Mouse (Mus musculus): ENCODE measurements around the gene Aebp1. TPM values are rescaled to one million over a fixed set of nuclear protein-coding genes. Genes with fewer than 3 reads are reported as not detected.
"Not testable (repeated sequence)": the region's sequence is repeated elsewhere in the genome, so short reads cannot be mapped to it uniquely, and the experiment has no call there.

The Aebp1 gene
- total and polyA plus RNA-seq, 2 experiments from 2014 or later = 19.8 to 25.8 TPM

GRCm38 (mm10) chr11:5879905-5880304 lies 18.2 kb downstream of the Aebp1 start:
- Histone ChIP-seq H3K27me3 (ENCODE audit: insufficient read depth, low read length) (no peaks in the 10 kb centered on the region), H3K4me2 (ENCODE audit: low read depth, low read length, poor library complexity, severe bottlenecking) (no peak overlapping the region), H3K4me1 (ENCODE audit: insufficient read depth, low read length) (0 out of 2 replicates have a peak, but pooled peaks cover 3% of the 10 kb centered on the region), H3K36me3 (ENCODE audit: insufficient read depth, low read length) (peaks cover 2% of the 10 kb centered on the region), H3K9ac (replicated peaks; ENCODE audit: low read length, poor library complexity, severe bottlenecking) (no peak overlapping the region), H3K4me3 (ENCODE audit: low read depth, low read length) (no peak overlapping the region), H3K9me3 (ENCODE audit: low read length) (no peaks in the 10 kb centered on the region), H3K27ac (ENCODE audit: low read depth, low read length) (no peak overlapping the region)
- 57% methylated on average over 5 of the region's 5 CpGs for WGBS
- TF ChIP-seq CTCF (IDR thresholded peaks at IDR 0.05) = peak; percentile 85
- ATAC-seq (ENCODE audit: low FRiP score) (no peak), DNase-seq (ENCODE audit: low spot score) (peak; percentile 70)

GRCm38 (mm10) chr11:5882518-5882917 lies 20.8 kb downstream of the Aebp1 start:
- Histone ChIP-seq H3K27me3 (ENCODE audit: insufficient read depth, low read length) (no peaks in the 10 kb centered on the region), H3K4me3 (ENCODE audit: low read depth, low read length) (no peak overlapping the region), H3K4me2 (ENCODE audit: low read depth, low read length, poor library complexity, severe bottlenecking) (no peak overlapping the region), H3K9me3 (ENCODE audit: low read length) (no peaks in the 10 kb centered on the region), H3K27ac (ENCODE audit: low read depth, low read length) (no peak overlapping the region), H3K36me3 (ENCODE audit: insufficient read depth, low read length) (no peaks in the 10 kb centered on the region), H3K4me1 (ENCODE audit: insufficient read depth, low read length) (no peaks in the 10 kb centered on the region), H3K9ac (replicated peaks; ENCODE audit: low read length, poor library complexity, severe bottlenecking) (no peak overlapping the region)
- ATAC-seq (ENCODE audit: low FRiP score) (no peak), DNase-seq (ENCODE audit: low spot score) (no peak)
- 82% methylated on average over 8 of the region's 8 CpGs for WGBS
- no peak for TF ChIP-seq CTCF (IDR thresholded peaks at IDR 0.05)

GRCm38 (mm10) chr11:5886187-5886586 lies 24.4 kb downstream of the Aebp1 start:
- no peak overlapping the region for H3K27ac ChIP-seq (ENCODE audit: low read depth, low read length)
- no peak overlapping the region for H3K4me2 ChIP-seq (ENCODE audit: low read depth, low read length, poor library complexity, severe bottlenecking)
- no peak overlapping the region for H3K9ac ChIP-seq (replicated peaks; ENCODE audit: low read length, poor library complexity, severe bottlenecking)
- DNase-seq (ENCODE audit: low spot score) (peak; percentile 86), ATAC-seq (ENCODE audit: low FRiP score) (peak; percentile 41; the same call in 1 of the 2 replicates)
- no peaks in the 10 kb centered on the region for H3K36me3 ChIP-seq (ENCODE audit: insufficient read depth, low read length)
- no peaks in the 10 kb centered on the region for H3K27me3 ChIP-seq (ENCODE audit: insufficient read depth, low read length)
- no peak overlapping the region for H3K4me3 ChIP-seq (ENCODE audit: low read depth, low read length)
- 15% methylated on average over 9 of the region's 9 CpGs for WGBS
- peak; percentile 95 for TF ChIP-seq CTCF (IDR thresholded peaks at IDR 0.05)
- no peaks in the 10 kb centered on the region for H3K9me3 ChIP-seq (ENCODE audit: low read length)
- no peaks in the 10 kb centered on the region for H3K4me1 ChIP-seq (ENCODE audit: insufficient read depth, low read length)

GRCm38 (mm10) chr11:5887250-5887649 lies 25.5 kb downstream of the Aebp1 start:
- Histone ChIP-seq H3K4me1 (ENCODE audit: insufficient read depth, low read length) (no peaks in the 10 kb centered on the region), H3K4me2 (ENCODE audit: low read depth, low read length, poor library complexity, severe bottlenecking) (no peak overlapping the region), H3K27ac (ENCODE audit: low read depth, low read length) (no peak overlapping the region), H3K27me3 (ENCODE audit: insufficient read depth, low read length) (no peaks in the 10 kb centered on the region), H3K4me3 (ENCODE audit: low read depth, low read length) (no peak overlapping the region), H3K9ac (replicated peaks; ENCODE audit: low read length, poor library complexity, severe bottlenecking) (no peak overlapping the region), H3K9me3 (ENCODE audit: low read length) (no peaks in the 10 kb centered on the region), H3K36me3 (ENCODE audit: insufficient read depth, low read length) (no peaks in the 10 kb centered on the region)
- ATAC-seq (ENCODE audit: low FRiP score) (no peak), DNase-seq (ENCODE audit: low spot score) (no peak)
- WGBS = 24% methylated on average over 5 of the region's 5 CpGs
- no peak for TF ChIP-seq CTCF (IDR thresholded peaks at IDR 0.05)

- not testable (repeated sequence) for H3K27ac ChIP-seq (ENCODE audit: low read depth, low read length); H3K4me2 ChIP-seq (ENCODE audit: low read depth, low read length, poor library complexity, severe bottlenecking); H3K4me3 ChIP-seq (ENCODE audit: low read depth, low read length); H3K4me1 ChIP-seq (ENCODE audit: insufficient read depth, low read length); H3K9me3 ChIP-seq (ENCODE audit: low read length); H3K36me3 ChIP-seq (ENCODE audit: insufficient read depth, low read length); DNase-seq (ENCODE audit: low spot score); H3K27me3 ChIP-seq (ENCODE audit: insufficient read depth, low read length); ATAC-seq (ENCODE audit: low FRiP score); H3K9ac ChIP-seq (replicated peaks; ENCODE audit: low read length, poor library complexity, severe bottlenecking)
- WGBS = 82% methylated on average over 5 of the region's 5 CpGs
Observed at GRCm38 (mm10) chr11:5888563-5888962, 26.8 kb downstream of the Aebp1 start.

GRCm38 (mm10) chr11:5892151-5892591 lies 30.4 kb downstream of the Aebp1 start:
- H3K27ac ChIP-seq (ENCODE audit: low read depth, low read length) = no peak overlapping the region
- H3K4me3 ChIP-seq (ENCODE audit: low read depth, low read length) = no peak overlapping the region
- no peak for ATAC-seq (ENCODE audit: low FRiP score)
- 72% methylated on average over 8 of the region's 8 CpGs for WGBS
- no peak overlapping the region for H3K9ac ChIP-seq (replicated peaks; ENCODE audit: low read length, poor library complexity, severe bottlenecking)
- H3K4me2 ChIP-seq (ENCODE audit: low read depth, low read length, poor library complexity, severe bottlenecking) = no peak overlapping the region
- no peaks in the 10 kb centered on the region for H3K4me1 ChIP-seq (ENCODE audit: insufficient read depth, low read length)
- DNase-seq (ENCODE audit: low spot score) = peak; percentile 33
- H3K36me3 ChIP-seq (ENCODE audit: insufficient read depth, low read length) = no peaks in the 10 kb centered on the region
- no peak for TF ChIP-seq CTCF (IDR thresholded peaks at IDR 0.05)
- no peaks in the 10 kb centered on the region for H3K9me3 ChIP-seq (ENCODE audit: low read length)
- H3K27me3 ChIP-seq (ENCODE audit: insufficient read depth, low read length) = peaks cover 2% of the 10 kb centered on the region; the same call in 1 of the 2 replicates
